Comparison of ENCODE assay signal across 10 mouse cellular contexts in the genomic region with DNA sequence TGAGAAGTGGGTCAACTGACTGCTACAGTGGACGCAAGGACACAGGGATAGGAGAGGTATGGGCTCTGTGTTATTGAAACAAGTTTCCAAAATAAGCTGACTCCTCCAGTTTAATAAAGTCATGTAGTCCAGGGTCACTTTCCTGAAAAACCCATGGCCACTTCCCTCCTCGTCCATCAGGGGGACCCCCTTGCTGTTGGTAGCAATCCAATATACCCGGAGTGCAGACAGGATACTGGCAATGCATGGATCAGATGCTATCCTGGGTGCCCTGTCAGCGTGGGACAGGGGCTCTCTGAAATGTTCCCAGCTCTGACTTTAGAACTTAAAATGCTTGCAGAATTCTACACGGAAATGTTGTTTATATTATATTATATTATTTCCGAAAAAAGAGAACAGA. TPM values are rescaled to one million over a fixed set of nuclear protein-coding genes. Genes with fewer than 3 reads are reported as not detected.
A peak's percentile ranks its signal among the peaks of the same experiment; 100 is the strongest.
DNase-seq lines count a peak whose midpoint lies in the region; ATAC-seq and TF ChIP-seq lines count a peak whose summit lies in the region.
"Had no signal": no experiment of that assay in that cellular context is flagged by ENCODE, and none has a peak within 500 bp of the region (broad histone marks: within the 10 kb centered on the region; RNA-seq: fewer than 3 reads in every experiment).

No protein-coding gene starts in this region.

- 46% methylated on average over 6 of the region's 6 CpGs for WGBS in hindbrain, embryonic 11.5 days
- WGBS in hindbrain, embryonic 12.5 days = 46% methylated on average over 6 of the region's 6 CpGs
- 49% methylated on average over 6 of the region's 6 CpGs for WGBS in midbrain, embryonic 12.5 days
- WGBS in midbrain, embryonic 15.5 days = 42% methylated on average over 6 of the region's 6 CpGs

- 0 out of 2 replicates have a peak, but pooled peaks cover 2% of the 10 kb centered on the region for H3K36me3 ChIP-seq in hindbrain, embryonic 11.5 days (ENCODE audit: control insufficient read depth, insufficient read depth, low read length)
- H3K36me3 ChIP-seq in hindbrain, embryonic 12.5 days = peaks cover 16% of the 10 kb centered on the region; the same call in 1 of the 2 replicates
- peaks cover 14% of the 10 kb centered on the region; the same call in 1 of the 2 replicates for H3K36me3 ChIP-seq in midbrain, embryonic 12.5 days
- H3K36me3 ChIP-seq in midbrain, embryonic 15.5 days (replicated peaks) = peaks cover 5% of the 10 kb centered on the region; the same call in 1 of the 2 replicates
- no peaks in the 10 kb centered on the region for H3K36me3 ChIP-seq in myocyte (ENCODE audit: control insufficient read depth, insufficient read depth)

- DNase-seq in hindbrain, embryonic 11.5 days (ENCODE audit: low spot score) = peak; percentile 44
- peak; percentile 23 for DNase-seq in adipocyte (ENCODE audit: low spot score)
- DNase-seq in gastrocnemius, adult 18-20 months (ENCODE audit: low spot score) = no peak
- DNase-seq in gastrocnemius, postnatal 25 days = no peak
- DNase-seq: cerebellum, adult 8-10 months; liver, embryonic 13.5 days had no signal

- no peak overlapping the region for H3ac ChIP-seq in myocyte (ENCODE audit: control insufficient read depth, insufficient read length)

- no peak overlapping the region for H3K4me3 ChIP-seq in hindbrain, embryonic 11.5 days (ENCODE audit: low read depth, low read length)
- no peak overlapping the region for H3K4me3 ChIP-seq in hindbrain, embryonic 12.5 days
- no peak overlapping the region for H3K4me3 ChIP-seq in midbrain, embryonic 12.5 days
- no peak overlapping the region for H3K4me3 ChIP-seq in midbrain, embryonic 15.5 days
- no peak overlapping the region for H3K4me3 ChIP-seq in myocyte
- H3K4me3 ChIP-seq: liver, embryonic 13.5 days had no signal

- H3K9ac ChIP-seq in hindbrain, embryonic 11.5 days (ENCODE audit: low read depth, low read length) = no peak overlapping the region
- H3K9ac ChIP-seq in hindbrain, embryonic 12.5 days = no peak overlapping the region
- no peak overlapping the region for H3K9ac ChIP-seq in midbrain, embryonic 12.5 days (replicated peaks)
- no peak overlapping the region for H3K9ac ChIP-seq in midbrain, embryonic 15.5 days
- H3K9ac ChIP-seq: liver, embryonic 13.5 days had no signal

- no peaks in the 10 kb centered on the region for H3K4me1 ChIP-seq in hindbrain, embryonic 11.5 days (replicated peaks; ENCODE audit: control insufficient read depth, insufficient read depth, low read length)
- H3K4me1 ChIP-seq in hindbrain, embryonic 12.5 days = no peaks in the 10 kb centered on the region
- no peaks in the 10 kb centered on the region for H3K4me1 ChIP-seq in midbrain, embryonic 12.5 days
- 0 out of 2 replicates have a peak, but pooled peaks cover 2% of the 10 kb centered on the region for H3K4me1 ChIP-seq in midbrain, embryonic 15.5 days

- TF ChIP-seq POLR2A in myocyte (IDR thresholded peaks at IDR 0.05; ENCODE audit: insufficient read length, low read depth) = no peak

- H3K4me2 ChIP-seq in hindbrain, embryonic 11.5 days (replicated peaks; ENCODE audit: low read depth, low read length) = no peak overlapping the region
- no peak overlapping the region for H3K4me2 ChIP-seq in hindbrain, embryonic 12.5 days (replicated peaks)
- H3K4me2 ChIP-seq in midbrain, embryonic 12.5 days (replicated peaks) = no peak overlapping the region
- H3K4me2 ChIP-seq in midbrain, embryonic 15.5 days = no peak overlapping the region
- H3K4me2 ChIP-seq in myocyte (ENCODE audit: low read depth) = peak overlapping the region; percentile 24
- H3K4me2 ChIP-seq: liver, embryonic 13.5 days had no signal

- H3K27me3 ChIP-seq in hindbrain, embryonic 11.5 days (ENCODE audit: control insufficient read depth, insufficient read depth, low read length) = no peaks in the 10 kb centered on the region
- no peaks in the 10 kb centered on the region for H3K27me3 ChIP-seq in hindbrain, embryonic 12.5 days
- no peaks in the 10 kb centered on the region for H3K27me3 ChIP-seq in midbrain, embryonic 12.5 days
- H3K27me3 ChIP-seq in midbrain, embryonic 15.5 days (replicated peaks) = no peaks in the 10 kb centered on the region
- no peaks in the 10 kb centered on the region for H3K27me3 ChIP-seq in myocyte (ENCODE audit: control insufficient read depth, insufficient read depth, insufficient read length)
- H3K27me3 ChIP-seq: liver, embryonic 13.5 days had no signal

- H3K9me3 ChIP-seq in hindbrain, embryonic 11.5 days (ENCODE audit: control insufficient read depth, low read length) = no peaks in the 10 kb centered on the region
- H3K9me3 ChIP-seq in hindbrain, embryonic 12.5 days (replicated peaks) = no peaks in the 10 kb centered on the region
- no peaks in the 10 kb centered on the region for H3K9me3 ChIP-seq in midbrain, embryonic 12.5 days
- H3K9me3 ChIP-seq in midbrain, embryonic 15.5 days = no peaks in the 10 kb centered on the region
- H3K9me3 ChIP-seq: liver, embryonic 13.5 days had no signal

- H3K79me2 ChIP-seq in myocyte (ENCODE audit: control insufficient read depth, insufficient read depth) = peaks cover 20% of the 10 kb centered on the region

- ATAC-seq in hindbrain, embryonic 11.5 days (ENCODE audit: low FRiP score) = no peak
- ATAC-seq in hindbrain, embryonic 12.5 days (ENCODE audit: low FRiP score) = no peak
- peak; percentile 52; the same call in 1 of the 2 replicates for ATAC-seq in midbrain, embryonic 12.5 days (ENCODE audit: low FRiP score, low read depth)
- no peak for ATAC-seq in midbrain, embryonic 15.5 days (replicated peaks)

- no peak overlapping the region for H3K27ac ChIP-seq in hindbrain, embryonic 11.5 days (ENCODE audit: low read depth, low read length)
- H3K27ac ChIP-seq in hindbrain, embryonic 12.5 days = no peak overlapping the region
- no peak overlapping the region for H3K27ac ChIP-seq in midbrain, embryonic 12.5 days (replicated peaks)
- no peak overlapping the region for H3K27ac ChIP-seq in midbrain, embryonic 15.5 days
- H3K27ac ChIP-seq: liver, embryonic 13.5 days had no signal

TF ChIP-seq in myocyte, 11 proteins besides CTCF, POLR2A, EP300 and RAD21:
- TF ChIP-seq CEBPB (IDR thresholded peaks at IDR 0.05; ENCODE audit: insufficient read depth, poor library complexity, severe bottlenecking) = no peak
- no peak for TF ChIP-seq REST (IDR thresholded peaks at IDR 0.05; ENCODE audit: insufficient read depth, insufficient read length)
- TF ChIP-seq TCF12 (IDR thresholded peaks at IDR 0.05; ENCODE audit: insufficient read depth, poor library complexity, severe bottlenecking) = no peak
- TF ChIP-seq POLR2AphosphoS2 (IDR thresholded peaks at IDR 0.05; ENCODE audit: insufficient read length, low read depth) = no peak
- no peak for TF ChIP-seq TCF3 (IDR thresholded peaks at IDR 0.05; ENCODE audit: insufficient read length, low read depth)
- no peak for TF ChIP-seq USF1 (IDR thresholded peaks at IDR 0.05; ENCODE audit: low read depth)
- no peak for TF ChIP-seq SRF (IDR thresholded peaks at IDR 0.05; ENCODE audit: control insufficient read depth, insufficient read length, low read depth)
- no peak for TF ChIP-seq MYOG (IDR thresholded peaks at IDR 0.05; ENCODE audit: control insufficient read depth in 1 of 3, insufficient read depth in 1 of 3, insufficient read length in 2 of 3, low read depth in 2 of 3)
- no peak for TF ChIP-seq MYOD1 (IDR thresholded peaks at IDR 0.05; ENCODE audit: control insufficient read depth in 1 of 3, insufficient read length in 2 of 3, low read depth in 2 of 3)
- TF ChIP-seq E2F4 (IDR thresholded peaks at IDR 0.05; ENCODE audit: insufficient read depth) = no peak
- no peak for TF ChIP-seq MAX (IDR thresholded peaks at IDR 0.05; ENCODE audit: low read depth)

RNA-seq across cellular contexts. Expression of a gene that starts 34.0 kb away (rescaled TPM):
- polyA plus RNA-seq in hindbrain, embryonic 11.5 days (2014; fragmentation: Nextera tagmentation; extraction: Ambion mirVana) = 40.2 and 53.2 TPM in 2 replicates
- 47.4 and 47.9 TPM in 2 replicates for polyA plus RNA-seq in hindbrain, embryonic 12.5 days (2016; fragmentation: Nextera tagmentation; extraction: Ambion mirVana)
- 48.7 and 52.0 TPM in 2 replicates for polyA plus RNA-seq in midbrain, embryonic 12.5 days (2016; fragmentation: Nextera tagmentation; extraction: Ambion mirVana)
- 45.2 and 47.5 TPM in 2 replicates for polyA plus RNA-seq in midbrain, embryonic 15.5 days (2015; fragmentation: Nextera tagmentation; extraction: Ambion mirVana)
- 15.3 TPM for polyA plus RNA-seq in myocyte (2012; fragmentation: generic; extraction: Trizol)
- 10 to 100 TPM; 13.5 to 14.0 TPM for total RNA-seq in gastrocnemius, adult 18-20 months (2021)
- 10 to 100 TPM; 14.6 to 15.2 TPM for total RNA-seq in gastrocnemius, postnatal 25 days (2021)

Comparison
In these comparisons a context has a peak if more than half of its experiments do, and no peak if none do; other contexts are left out.
1. DNase-seq: peak in hindbrain, embryonic 11.5 days (single experiment) and adipocyte (single experiment); none in gastrocnemius, adult 18-20 months (single experiment) and gastrocnemius, postnatal 25 days (single experiment).